Mouse (Mus musculus) olfactory bulb, adult 2 months (tissue): ENCODE data around the gene Atp6ap1l.

ENCODE experiments used
- CTCF ChIP-seq: fragments of 200-500 bp; IDR thresholded peaks from 2 replicates; pipeline ENCODE4 v1.5.1; 2012; ENCODE audit warnings: low read depth, mild to moderate bottlenecking, low read length, moderate library complexity; ENCODE audit not compliant: insufficient read depth
- POLR2A ChIP-seq: fragments of 200-500 bp; IDR thresholded peaks from 2 replicates; pipeline ENCODE4 v1.6.1; 2012; ENCODE audit warnings: mild to moderate bottlenecking, low read depth, low read length, moderate library complexity; ENCODE audit not compliant: insufficient read depth

- TF ChIP-seq CTCF (no peak), POLR2A (no peak)
Observed at GRCm38 (mm10) chr13:90905176-90905575, at the start of gene Atp6ap1l.
